Mouse (Mus musculus) brown adipose tissue, adult 24 weeks (tissue): ENCODE data around the gene Rnaseh2c. TPM values are rescaled to one million over a fixed set of nuclear protein-coding genes. Genes with fewer than 3 reads are reported as not detected.

Experiments
- H3K27ac ChIP-seq: fragments of 200-500 bp; replicated peaks from 2 replicates; pipeline ENCODE4 v1.5.1; 2012; ENCODE audit warnings: low read depth, mild to moderate bottlenecking, low read length
- H3K4me1 ChIP-seq: fragments of 200-500 bp; 2 replicates; pipeline ENCODE4 v1.6.1; 2012; ENCODE audit warnings: low read length, mixed read lengths; ENCODE audit not compliant: control insufficient read depth, insufficient read depth, insufficient read length
- H3K4me3 ChIP-seq: fragments of 200-500 bp; 2 replicates; pipeline ENCODE4 v1.5.1; 2012; ENCODE audit warnings: low read depth, mild to moderate bottlenecking, low read length, moderate library complexity; ENCODE audit not compliant: insufficient read depth
- polyA plus RNA-seq: library from polyadenylated mRNA; stranded (reverse); fragments of >200 nt; gene quantifications from 2 replicates; pipeline ENCODE4 v1.2.4, GENCODE M21; 2012; ENCODE audit not compliant: missing spikeins, insufficient read depth, insufficient read length

Rnaseh2c gene
- polyA plus RNA-seq, 1 experiment = 55.5 TPM

GRCm38 (mm10) chr19:5654720-5655298 lies 53.1 kb downstream of the Rnaseh2c start:
- H3K4me3 ChIP-seq = no peak overlapping the region

More at GRCm38 (mm10) chr19:5654720-5655298, 53.1 kb downstream of the Rnaseh2c start:
- Histone ChIP-seq H3K27ac (no peak overlapping the region), H3K4me1 (no peaks in the 10 kb centered on the region)

Other genes starting within 250 kb of the Rnaseh2c start
- 26.0 and 39.5 TPM in 2 replicates for gene Eif1ad, start 235.1 kb upstream of the Rnaseh2c start, polyA plus RNA-seq
- 133 and 162 TPM in 2 replicates for gene Banf1, start 234.7 kb upstream of the Rnaseh2c start, polyA plus RNA-seq
- 30.8 and 31.2 TPM in 2 replicates for gene Sart1, start 213.2 kb upstream of the Rnaseh2c start, polyA plus RNA-seq
- gene Tsga10ip, start 199.3 kb upstream of the Rnaseh2c start, polyA plus RNA-seq = not detected in 2 replicates
- 293 and 410 TPM in 2 replicates for gene Drap1, start 176.9 kb upstream of the Rnaseh2c start, polyA plus RNA-seq
- gene AI837181, start 176.7 kb upstream of the Rnaseh2c start, polyA plus RNA-seq = 23.8 and 27.1 TPM in 2 replicates
- not detected in 2 replicates for gene Fosl1, start 154.3 kb upstream of the Rnaseh2c start, polyA plus RNA-seq
- gene Ccdc85b, start 144.0 kb upstream of the Rnaseh2c start, polyA plus RNA-seq = 2.2 and 6.5 TPM in 2 replicates
- gene Fibp, start 141.3 kb upstream of the Rnaseh2c start, polyA plus RNA-seq = 34.8 and 44.0 TPM in 2 replicates
- gene Ctsw, start 133.4 kb upstream of the Rnaseh2c start, polyA plus RNA-seq = not detected in 2 replicates
- gene Efemp2, start 127.9 kb upstream of the Rnaseh2c start, polyA plus RNA-seq = 10.1 and 16.1 TPM in 2 replicates
- 14.8 and 25.2 TPM in 2 replicates for gene Mus81, start 113.5 kb upstream of the Rnaseh2c start, polyA plus RNA-seq
- 324 and 390 TPM in 2 replicates for gene Cfl1, start 111.4 kb upstream of the Rnaseh2c start, polyA plus RNA-seq
- 1.1 TPM in 1 of 2 replicates, not detected in the other for gene 1700020D05Rik, start 98.1 kb upstream of the Rnaseh2c start, polyA plus RNA-seq
- gene Snx32, start 91.3 kb upstream of the Rnaseh2c start, polyA plus RNA-seq = 2.7 and 7.0 TPM in 2 replicates
- gene Ovol1, start 41.2 kb upstream of the Rnaseh2c start, polyA plus RNA-seq = not detected in 2 replicates
- gene Ap5b1, start 33.8 kb upstream of the Rnaseh2c start, polyA plus RNA-seq = 1.3 and 2.1 TPM in 2 replicates
- 17.0 and 26.3 TPM in 2 replicates for gene Kat5, start 8.4 kb downstream of the Rnaseh2c start, polyA plus RNA-seq
- 22.8 and 24.6 TPM in 2 replicates for gene Rela, start 35.6 kb downstream of the Rnaseh2c start, polyA plus RNA-seq
- 10.0 and 11.6 TPM in 2 replicates for gene Sipa1, start 61.8 kb downstream of the Rnaseh2c start, polyA plus RNA-seq
- gene Map3k11, start 86.9 kb downstream of the Rnaseh2c start, polyA plus RNA-seq = 14.9 and 24.5 TPM in 2 replicates
- 19.6 and 26.2 TPM in 2 replicates for gene Pcnx3, start 87.0 kb downstream of the Rnaseh2c start, polyA plus RNA-seq
- not detected in 2 replicates for gene Kcnk7, start 102.5 kb downstream of the Rnaseh2c start, polyA plus RNA-seq
- gene Ehbp1l1, start 124.4 kb downstream of the Rnaseh2c start, polyA plus RNA-seq = 45.3 and 47.1 TPM in 2 replicates
- gene Fam89b, start 127.8 kb downstream of the Rnaseh2c start, polyA plus RNA-seq = 55.7 and 58.4 TPM in 2 replicates
- gene Ltbp3, start 139.0 kb downstream of the Rnaseh2c start, polyA plus RNA-seq = 59.4 and 101 TPM in 2 replicates
- 49.2 and 54.3 TPM in 2 replicates for gene Scyl1, start 169.5 kb downstream of the Rnaseh2c start, polyA plus RNA-seq